Mouse (Mus musculus) hindbrain, embryonic 15.5 days (tissue): ENCODE results near the gene Zfp626. TPM values are rescaled to one million over a fixed set of nuclear protein-coding genes. Genes with fewer than 3 reads are reported as not detected.

ENCODE experiments used
- polyA plus RNA-seq: library from polyadenylated mRNA; unstranded; fragments of >200 nt; fragmentation: Nextera tagmentation; extraction: Ambion mirVana; gene quantifications from 2 replicates; pipeline ENCODE4 v1.2.1, GENCODE M21; 2015

The Zfp626 gene
- polyA plus RNA-seq, 1 experiment from 2014 or later: 2.1 TPM

Other genes starting within 250 kb of the Zfp626 start
- gene Akt2, start 215.6 kb upstream of the Zfp626 start, polyA plus RNA-seq: 66.3 and 74.2 TPM in 2 replicates
- 80.0 and 88.8 TPM in 2 replicates for gene Ttc9b, start 153.3 kb upstream of the Zfp626 start, polyA plus RNA-seq
- gene Map3k10, start 132.6 kb upstream of the Zfp626 start, polyA plus RNA-seq: 20.8 and 21.0 TPM in 2 replicates
- 13.4 and 13.8 TPM in 2 replicates for gene Zfp607b, start 117.9 kb upstream of the Zfp626 start, polyA plus RNA-seq
- 97.5 and 99.8 TPM in 2 replicates for gene Zfp60, start 75.8 kb upstream of the Zfp626 start, polyA plus RNA-seq
- 9.3 and 10.4 TPM in 2 replicates for gene Zfp59, start 31.4 kb downstream of the Zfp626 start, polyA plus RNA-seq
- 1.4 and 1.6 TPM in 2 replicates for gene Zfp607a, start 50.3 kb downstream of the Zfp626 start, polyA plus RNA-seq
- 12.2 and 12.4 TPM in 2 replicates for gene Zfp974, start 122.3 kb downstream of the Zfp626 start, polyA plus RNA-seq
- gene Zfp780b, start 172.0 kb downstream of the Zfp626 start, polyA plus RNA-seq: 29.7 and 33.5 TPM in 2 replicates
- gene Zfp850, start 206.9 kb downstream of the Zfp626 start, polyA plus RNA-seq: 5.4 and 5.6 TPM in 2 replicates
- gene Psmc4, start 242.9 kb downstream of the Zfp626 start, polyA plus RNA-seq: 276 and 284 TPM in 2 replicates